Comparison of ENCODE assay signal across 8 mouse cellular contexts in genomic region chr4:59331633-59332032, GRCm38 (mm10).
DNase-seq lines count a peak whose midpoint lies in the region; ATAC-seq lines count a peak whose summit lies in the region.

No protein-coding gene starts in this region.

- no peak for DNase-seq in forebrain, embryonic 10.5 days (ENCODE audit: extremely low spot score, low spot score)
- DNase-seq in forebrain, embryonic 11.5 days (ENCODE audit: low spot score) = no peak
- peak; percentile 92 to 93 for DNase-seq in adrenal gland, postnatal 36 days
- peak; percentile 87 for DNase-seq in skeletal muscle tissue, adult 2 months (ENCODE audit: low read depth, low spot score)
- DNase-seq in urinary bladder, postnatal 36 days (ENCODE audit: low spot score in 2 of 2) = peak; percentile 82 to 91

- H3K9ac ChIP-seq in forebrain, embryonic 11.5 days (ENCODE audit: low read length) = no peak overlapping the region
- no peak overlapping the region for H3K9ac ChIP-seq in kidney, embryonic 15.5 days
- H3K9ac ChIP-seq in liver, embryonic 15.5 days = no peak overlapping the region

- H3K36me3 ChIP-seq in forebrain, embryonic 10.5 days (replicated peaks) = no peaks in the 10 kb centered on the region
- no peaks in the 10 kb centered on the region for H3K36me3 ChIP-seq in forebrain, embryonic 11.5 days (ENCODE audit: control insufficient read depth, insufficient read depth, low read length)
- H3K36me3 ChIP-seq in kidney, embryonic 15.5 days = no peaks in the 10 kb centered on the region; the same call in 1 of the 2 replicates
- H3K36me3 ChIP-seq in liver, embryonic 15.5 days (replicated peaks) = peaks cover 32% of the 10 kb centered on the region; the same call in 1 of the 2 replicates

- 0 out of 2 replicates have a peak, but pooled peaks cover 2% of the 10 kb centered on the region for H3K9me3 ChIP-seq in forebrain, embryonic 10.5 days
- no peaks in the 10 kb centered on the region for H3K9me3 ChIP-seq in forebrain, embryonic 11.5 days (ENCODE audit: control insufficient read depth, low read length)
- H3K9me3 ChIP-seq in kidney, embryonic 15.5 days (replicated peaks) = no peaks in the 10 kb centered on the region
- no peaks in the 10 kb centered on the region for H3K9me3 ChIP-seq in liver, embryonic 15.5 days (replicated peaks)

- peaks cover 20% of the 10 kb centered on the region for H3K4me1 ChIP-seq in forebrain, embryonic 10.5 days
- H3K4me1 ChIP-seq in forebrain, embryonic 11.5 days (replicated peaks; ENCODE audit: control insufficient read depth, insufficient read depth, low read length) = no peaks in the 10 kb centered on the region
- H3K4me1 ChIP-seq in kidney, embryonic 15.5 days = peaks cover 28% of the 10 kb centered on the region
- H3K4me1 ChIP-seq in liver, embryonic 15.5 days (replicated peaks) = peaks cover 26% of the 10 kb centered on the region

- H3K27me3 ChIP-seq in forebrain, embryonic 10.5 days (ENCODE audit: poor library complexity, severe bottlenecking) = no peaks in the 10 kb centered on the region
- no peaks in the 10 kb centered on the region for H3K27me3 ChIP-seq in forebrain, embryonic 11.5 days (ENCODE audit: control insufficient read depth, insufficient read depth, low read length)
- H3K27me3 ChIP-seq in kidney, embryonic 15.5 days = no peaks in the 10 kb centered on the region
- no peaks in the 10 kb centered on the region for H3K27me3 ChIP-seq in liver, embryonic 15.5 days

- H3K4me3 ChIP-seq in forebrain, embryonic 10.5 days = no peak overlapping the region
- H3K4me3 ChIP-seq in forebrain, embryonic 11.5 days (ENCODE audit: low read depth, low read length) = no peak overlapping the region
- H3K4me3 ChIP-seq in kidney, embryonic 15.5 days (replicated peaks) = no peak overlapping the region
- no peak overlapping the region for H3K4me3 ChIP-seq in liver, embryonic 15.5 days (replicated peaks)

- 72% methylated on average over 9 of the region's 9 CpGs for WGBS in forebrain, embryonic 10.5 days
- WGBS in forebrain, embryonic 11.5 days = 68% methylated on average over 9 of the region's 9 CpGs
- 22% methylated on average over 9 of the region's 9 CpGs for WGBS in kidney, embryonic 15.5 days
- 19% methylated on average over 9 of the region's 9 CpGs for WGBS in liver, embryonic 15.5 days (ENCODE audit: insufficient replicate concordance)

- no peak for ATAC-seq in forebrain, embryonic 11.5 days (replicated peaks; ENCODE audit: low FRiP score)
- peak; percentile 94 for ATAC-seq in granulocyte monocyte progenitor cell, adult 5-6 weeks (replicated peaks; ENCODE audit: poor library complexity, severe bottlenecking)
- ATAC-seq in kidney, embryonic 15.5 days (replicated peaks; ENCODE audit: low FRiP score) = peak; percentile 20; the same call in 1 of the 2 replicates
- ATAC-seq in liver, embryonic 15.5 days (ENCODE audit: insufficient read depth) = peak; percentile 45

- H3K4me2 ChIP-seq in forebrain, embryonic 11.5 days (ENCODE audit: low read depth, low read length, severe bottlenecking) = no peak overlapping the region
- H3K4me2 ChIP-seq in kidney, embryonic 15.5 days = 0 out of 2 replicates have a peak overlapping the region, but pooled peaks have one; percentile 7
- H3K4me2 ChIP-seq in liver, embryonic 15.5 days = no peak overlapping the region

- H3K27ac ChIP-seq in forebrain, embryonic 10.5 days = peak overlapping the region; percentile 44; the same call in 1 of the 2 replicates
- H3K27ac ChIP-seq in forebrain, embryonic 11.5 days (ENCODE audit: low read depth, low read length) = no peak overlapping the region
- H3K27ac ChIP-seq in kidney, embryonic 15.5 days = peak overlapping the region; percentile 74
- peak overlapping the region; percentile 79 for H3K27ac ChIP-seq in liver, embryonic 15.5 days (replicated peaks)

Comparison
In these comparisons a context has a peak if more than half of its experiments do, and no peak if none do; other contexts are left out.
1. DNase-seq: peak in adrenal gland, postnatal 36 days (2 of 2), skeletal muscle tissue, adult 2 months (single experiment) and urinary bladder, postnatal 36 days (2 of 2); none in forebrain, embryonic 10.5 days (single experiment) and forebrain, embryonic 11.5 days (single experiment).